Mouse (Mus musculus) cerebellum, postnatal 25 days (tissue): ENCODE data around the gene Sphkap.

Source experiments
- DNase-seq, 2 experiments: peaks; one replicate each; pipeline ENCODE4 v3.0.0; 2021; ENCODE audit warnings: mixed read lengths in 2 of 2

The Sphkap gene

GRCm38 (mm10) chr1:83285866-83286265 is 122.1 kb downstream of the Sphkap start:
- no peak for DNase-seq

GRCm38 (mm10) chr1:83277044-83277443 is 131.0 kb downstream of the Sphkap start:
- DNase-seq = peak; percentile 79 to 86

DNA sequence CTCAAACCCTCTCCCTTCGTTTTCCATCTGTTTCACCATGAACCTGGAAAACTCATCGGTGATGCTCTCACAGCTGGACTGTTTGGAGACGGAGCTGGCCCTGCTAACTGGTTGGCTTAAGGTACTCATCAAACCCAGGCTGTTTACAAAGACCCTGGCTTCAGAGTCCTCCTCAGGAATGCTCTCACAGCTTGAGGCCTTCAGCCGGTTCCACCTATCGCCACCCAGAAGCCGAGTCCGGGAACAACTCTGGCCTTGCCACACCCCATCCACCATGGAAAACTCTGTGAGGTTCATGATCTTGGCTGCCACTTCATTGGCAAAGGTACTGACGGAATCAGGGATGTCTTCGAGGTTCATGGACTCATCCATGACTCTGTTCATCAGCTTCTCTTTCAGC is 131.4 kb downstream of the Sphkap start:
- DNase-seq = peak in 1 of 2 experiments; percentile 31

DNA sequence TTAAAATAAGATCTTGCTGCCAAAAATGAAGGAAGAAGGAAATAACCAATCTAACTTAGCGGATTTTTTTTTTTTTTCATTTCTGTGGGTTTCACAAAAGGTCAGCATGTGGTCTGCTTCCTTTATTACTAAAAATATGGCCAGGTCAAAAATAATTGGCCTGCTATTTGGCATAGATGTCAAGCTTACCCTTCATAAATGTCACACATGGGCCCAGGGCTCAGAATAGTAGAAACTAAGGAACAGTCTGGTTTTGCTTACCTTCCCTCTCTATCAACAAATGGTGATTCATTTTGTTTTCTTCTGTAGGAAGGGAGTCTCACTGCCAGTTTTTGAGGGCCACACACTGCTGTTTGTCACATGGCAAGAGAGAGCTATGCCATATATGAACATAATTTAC is 156.3 kb downstream of the Sphkap start:
- no peak for DNase-seq

DNA sequence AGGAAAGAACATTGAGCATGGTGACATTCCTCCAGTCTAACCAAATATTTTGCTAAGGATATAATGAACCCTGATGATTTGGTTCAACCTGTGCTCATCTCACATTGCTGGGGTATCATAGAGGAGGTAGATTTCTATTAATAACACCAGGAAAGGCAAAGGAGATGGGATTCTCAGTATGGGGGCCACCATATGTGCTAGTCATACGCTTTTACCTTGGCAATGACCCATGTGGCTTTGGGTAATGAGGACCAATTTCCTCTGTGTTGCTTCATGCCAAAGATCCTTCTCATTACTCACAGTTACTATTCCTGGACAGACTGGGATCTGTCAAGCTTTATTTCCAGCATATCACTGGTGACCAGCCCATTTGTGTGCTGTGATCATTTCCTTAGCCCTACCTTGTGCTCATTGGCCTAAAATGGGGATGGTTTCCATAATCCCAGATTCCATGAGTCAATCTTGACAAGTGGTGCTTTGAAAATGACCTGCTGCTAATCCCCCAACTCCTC is 159.7 kb downstream of the Sphkap start:
- DNase-seq = peak; percentile 81 to 88

DNA sequence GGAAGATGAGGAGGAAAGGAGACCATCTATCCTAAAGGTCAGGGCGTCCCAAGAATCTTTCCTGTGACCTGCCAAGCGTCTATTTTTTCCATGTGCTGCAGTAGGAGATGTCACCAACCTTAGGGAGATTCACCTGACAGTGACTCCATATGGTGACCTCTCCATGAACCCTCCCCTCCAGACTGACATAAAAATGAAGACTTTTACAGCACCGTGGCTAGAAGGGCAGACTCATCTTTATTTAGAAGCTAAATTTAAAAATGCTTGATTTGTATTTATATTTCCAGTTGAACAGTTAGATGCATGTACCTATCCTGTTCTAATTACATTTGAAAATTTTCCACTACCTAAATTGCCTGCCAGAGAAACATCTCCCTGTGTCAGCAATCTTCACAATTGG is 180.1 kb downstream of the Sphkap start:
- no peak for DNase-seq

DNA sequence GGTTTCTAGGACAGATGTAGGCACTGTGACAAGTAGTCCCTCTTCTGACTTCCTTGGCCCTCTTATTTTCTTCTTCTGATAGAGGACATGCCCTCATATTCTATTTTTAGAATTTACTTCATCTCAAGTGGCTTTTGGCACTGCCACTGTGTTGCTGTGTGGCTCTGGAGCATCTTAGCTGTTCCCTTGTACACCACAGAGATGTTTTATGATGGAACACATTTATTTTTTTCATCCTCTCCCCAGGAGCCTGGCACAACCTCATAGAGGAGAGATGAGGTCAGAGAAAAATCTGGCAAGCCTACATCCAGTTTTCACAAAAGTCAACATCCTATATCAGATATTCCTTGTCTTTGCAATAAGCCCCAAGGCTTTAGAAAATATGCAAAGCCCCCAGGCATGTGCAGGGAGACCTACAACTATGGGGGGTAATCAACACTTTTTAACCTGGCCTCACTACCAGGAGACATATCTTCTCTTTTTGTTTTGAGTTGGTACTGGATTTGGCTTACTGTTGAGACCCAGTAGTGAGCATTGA is 183.5 kb downstream of the Sphkap start:
- DNase-seq = peak; percentile 71 to 78

- DNase-seq = peak in 1 of 2 experiments; percentile 15
These were observed 184.9 kb downstream of the Sphkap start for GRCm38 (mm10) chr1:83223072-83223471.

- DNase-seq = peak in 1 of 2 experiments; percentile 9
These were observed 189.7 kb downstream of the Sphkap start for GRCm38 (mm10) chr1:83218260-83218659.

- DNase-seq = peak; percentile 31 to 52
These were observed 198.0 kb downstream of the Sphkap start for GRCm38 (mm10) chr1:83209981-83210380.
